Mouse (Mus musculus) cortical plate, adult 2 months (tissue): ENCODE results near the gene Wipf1.

ENCODE experiments used
- CTCF ChIP-seq: fragments of 200-500 bp; IDR thresholded peaks from 2 replicates; pipeline ENCODE4 v1.5.1; 2011; ENCODE audit warnings: mild to moderate bottlenecking, control low read depth, low read length; ENCODE audit not compliant: insufficient read depth; ENCODE audit errors: extremely low read depth
- POLR2A ChIP-seq: fragments of 200-500 bp; IDR thresholded peaks from 2 replicates; pipeline ENCODE4 v1.6.1; 2011; ENCODE audit warnings: mild to moderate bottlenecking, low read length, control low read depth; ENCODE audit not compliant: insufficient read depth; ENCODE audit errors: extremely low read depth

DNA sequence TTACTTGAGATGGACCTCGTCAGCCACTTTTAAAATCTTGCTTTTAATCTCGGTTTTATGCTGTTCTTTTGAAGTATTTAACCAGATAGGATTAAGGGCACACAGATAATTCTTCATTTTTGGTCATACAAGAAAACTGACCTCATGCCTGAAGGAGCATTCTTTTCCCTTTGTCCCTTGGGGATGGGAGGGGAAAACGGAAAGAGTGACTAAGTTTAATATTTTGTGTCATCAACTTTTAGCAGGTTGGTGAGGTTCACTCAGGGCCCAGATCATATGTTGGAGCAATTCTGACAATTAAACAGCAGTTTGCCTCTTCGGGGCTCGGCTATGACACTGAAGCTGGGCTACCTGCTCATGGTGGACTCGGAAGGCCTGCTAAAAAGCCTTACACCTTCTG is 60.0 kb downstream of the Wipf1 start:
- TF ChIP-seq CTCF, result no peak
- TF ChIP-seq POLR2A, result no peak
